Mouse (Mus musculus): ENCODE data around the gene Camta1.

Gene Camta1

DNA sequence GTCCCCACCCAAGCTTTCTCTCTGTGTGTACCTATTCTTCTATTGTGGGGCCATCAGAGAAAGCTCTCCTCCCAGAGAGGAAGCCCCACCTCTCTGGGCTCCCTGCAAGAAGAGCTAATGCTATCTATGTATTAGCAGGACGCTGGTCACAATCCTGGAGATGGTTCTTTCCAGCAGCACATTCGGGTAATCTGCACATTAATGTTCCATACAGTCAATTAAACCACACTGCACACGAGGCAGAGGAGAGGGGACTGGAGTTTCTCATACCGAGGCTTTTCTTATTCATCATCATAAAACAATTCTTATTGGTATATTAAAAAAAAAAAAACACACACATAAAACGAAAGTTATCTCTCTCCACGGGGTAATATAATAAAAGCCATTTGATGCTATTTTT, 409.8 kb downstream of the Camta1 start:
- DNase-seq (ENCODE audit: low read depth, low spot score) = no peak

- DNase-seq (ENCODE audit: low read depth, low spot score) = peak; percentile 45
These were observed 411.7 kb downstream of the Camta1 start for GRCm38 (mm10) chr4:151449981-151450380.

DNA sequence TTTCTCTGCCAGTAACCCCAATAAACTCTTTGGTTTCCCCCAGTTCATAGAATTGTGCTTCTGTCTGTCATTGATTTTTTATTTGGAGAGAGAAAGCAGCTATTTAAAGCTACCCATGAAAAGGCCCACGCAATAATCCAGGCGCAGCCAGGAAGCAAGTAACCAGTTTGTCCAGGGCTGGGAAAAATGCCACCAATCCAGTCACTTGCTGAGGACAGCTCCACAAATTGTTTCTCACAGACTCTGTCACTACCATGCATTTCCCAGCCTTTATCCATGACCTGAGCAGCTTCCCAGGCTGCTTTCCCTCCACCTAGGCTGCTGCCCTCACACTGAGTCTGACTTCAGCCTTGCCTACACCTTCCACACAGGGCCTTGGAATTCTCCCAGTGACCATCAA, 413.3 kb downstream of the Camta1 start:
- no peak for DNase-seq (ENCODE audit: low read depth, low spot score)

GRCm38 (mm10) chr4:151444665-151445064, 417.0 kb downstream of the Camta1 start:
- DNase-seq (ENCODE audit: low read depth, low spot score) = no peak

GRCm38 (mm10) chr4:151438561-151438960, 423.1 kb downstream of the Camta1 start:
- DNase-seq (ENCODE audit: low read depth, low spot score) = no peak

- DNase-seq (ENCODE audit: low read depth, low spot score) = no peak
These were observed 423.8 kb downstream of the Camta1 start for GRCm38 (mm10) chr4:151437859-151438258.

DNA sequence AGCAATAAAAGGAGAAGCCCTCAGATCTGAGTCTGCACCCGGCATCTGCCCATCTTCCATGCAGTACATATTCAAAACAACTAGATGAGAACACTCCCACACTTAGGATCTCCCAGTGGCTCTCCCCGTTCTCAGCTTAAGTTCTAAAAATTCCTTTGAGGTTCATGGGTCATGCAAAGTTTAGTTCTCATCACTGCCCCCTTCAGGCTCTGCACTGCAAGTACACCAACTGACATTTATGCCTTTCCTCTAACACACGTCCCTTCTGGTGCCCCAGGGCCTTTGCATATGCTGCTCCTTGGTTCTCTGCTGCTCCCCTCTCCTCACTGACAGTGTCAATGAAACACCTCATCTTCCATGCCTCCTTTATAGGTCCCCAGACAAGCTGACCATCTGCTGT, 436.5 kb downstream of the Camta1 start:
- DNase-seq (ENCODE audit: low read depth, low spot score) = peak; percentile 82

DNA sequence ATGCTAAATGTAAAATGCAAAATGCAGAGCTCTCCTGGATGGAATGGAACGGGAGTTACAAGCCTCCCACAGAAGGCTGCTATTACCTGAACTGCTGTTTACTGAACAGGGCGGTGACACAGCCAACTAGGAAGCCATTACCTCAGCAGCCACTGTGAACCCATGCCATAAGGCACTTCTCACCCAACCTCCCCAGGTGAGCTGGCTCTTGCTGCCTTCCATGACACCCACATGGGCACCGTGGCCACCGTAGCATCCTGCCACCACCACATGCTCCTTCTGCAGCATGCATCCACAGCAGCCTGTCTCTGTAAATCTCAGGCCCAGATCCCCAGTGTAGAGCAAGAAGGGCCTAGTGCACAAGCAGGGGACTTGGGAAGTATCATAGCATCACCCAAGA, 438.8 kb downstream of the Camta1 start:
- no peak for DNase-seq (ENCODE audit: low read depth, low spot score)

DNA sequence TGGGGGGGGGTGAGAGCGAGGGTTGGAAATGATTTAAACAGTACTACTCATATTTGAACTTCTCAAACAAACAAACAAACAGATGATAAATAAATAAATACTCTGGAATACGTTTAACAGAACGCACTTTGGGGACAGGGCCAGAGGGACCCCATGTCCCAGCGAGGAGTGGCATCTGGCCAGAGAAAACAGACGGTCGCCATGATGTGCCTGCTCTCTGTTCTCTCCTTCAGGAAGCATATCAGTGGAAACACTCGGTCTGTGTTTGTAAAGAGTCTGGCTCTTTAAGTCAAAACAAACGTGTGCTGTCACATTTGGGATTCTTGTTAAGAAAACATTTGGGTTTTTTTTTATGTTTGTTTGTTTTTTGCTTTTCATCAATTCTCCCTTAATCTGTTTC, 439.3 kb downstream of the Camta1 start:
- DNase-seq (ENCODE audit: low read depth, low spot score) = no peak

DNA sequence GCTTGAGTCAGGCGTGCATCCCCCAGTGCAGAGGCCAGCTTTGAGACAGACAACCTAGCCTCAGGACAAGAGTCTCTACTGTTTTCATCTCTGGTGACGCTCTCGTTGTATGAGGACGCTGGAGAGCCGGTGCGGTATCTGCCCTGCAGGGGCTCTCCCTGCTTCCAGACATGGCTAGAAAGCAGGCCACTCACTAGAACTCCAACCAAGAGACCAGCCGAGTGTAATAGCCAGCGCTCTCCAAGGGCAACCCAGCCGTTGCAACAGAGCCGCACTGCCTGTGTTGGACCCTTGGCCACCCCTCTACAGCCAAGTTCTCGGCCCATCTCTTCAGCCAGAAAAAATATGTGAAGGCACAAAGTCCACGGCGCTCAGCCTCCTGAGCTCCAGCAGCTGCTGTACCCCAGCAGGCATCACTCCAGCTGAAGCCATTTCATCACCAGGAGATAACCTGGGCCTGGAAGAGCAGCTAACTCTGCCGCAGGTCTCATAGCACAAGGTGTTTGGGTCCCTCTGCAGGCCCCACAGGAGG, 443.3 kb downstream of the Camta1 start:
- DNase-seq (ENCODE audit: low read depth, low spot score) = no peak

DNA sequence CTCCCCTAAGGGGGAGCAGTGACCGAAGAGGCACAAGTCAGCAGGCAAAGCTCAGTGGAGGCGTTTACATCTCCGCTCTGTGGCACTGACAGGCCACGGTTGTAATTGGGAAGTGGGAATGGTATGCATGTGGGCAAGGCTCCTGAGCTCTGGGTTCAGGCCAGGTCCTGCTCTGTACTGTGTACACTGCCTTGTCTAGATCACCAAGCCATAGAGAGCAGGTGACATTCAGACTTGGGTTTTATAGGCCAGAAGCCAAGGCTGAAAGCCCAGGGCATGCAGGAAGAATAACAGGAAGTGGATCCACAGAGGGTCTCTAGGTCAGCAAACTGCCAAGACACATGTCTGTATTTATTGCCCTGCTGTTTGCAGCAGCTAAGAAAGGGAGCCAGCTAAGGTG, 445.9 kb downstream of the Camta1 start:
- DNase-seq (ENCODE audit: low read depth, low spot score) = no peak

- no peak for DNase-seq (ENCODE audit: low read depth, low spot score)
These were observed 446.3 kb downstream of the Camta1 start for GRCm38 (mm10) chr4:151415376-151415775.

DNA sequence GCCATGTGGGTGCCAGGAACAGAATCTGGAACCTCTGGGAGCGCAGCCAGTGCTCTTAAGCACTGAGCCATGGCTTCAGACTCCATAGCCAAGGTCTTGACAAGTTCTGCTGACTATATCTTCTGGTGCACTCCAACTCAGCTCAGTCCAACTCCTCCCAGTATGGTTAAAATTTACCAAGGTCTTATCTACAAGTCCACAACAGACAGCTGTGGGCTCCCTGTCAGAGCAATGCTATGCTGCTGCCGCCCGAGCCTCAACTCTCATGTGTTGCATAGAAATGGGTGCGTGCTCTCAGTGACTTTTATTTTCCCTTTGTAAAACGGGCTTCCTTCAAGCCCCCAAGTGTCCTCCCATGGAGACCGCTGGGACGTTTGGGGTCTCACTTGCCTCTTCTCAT, 446.7 kb downstream of the Camta1 start:
- DNase-seq (ENCODE audit: low read depth, low spot score) = no peak

DNA sequence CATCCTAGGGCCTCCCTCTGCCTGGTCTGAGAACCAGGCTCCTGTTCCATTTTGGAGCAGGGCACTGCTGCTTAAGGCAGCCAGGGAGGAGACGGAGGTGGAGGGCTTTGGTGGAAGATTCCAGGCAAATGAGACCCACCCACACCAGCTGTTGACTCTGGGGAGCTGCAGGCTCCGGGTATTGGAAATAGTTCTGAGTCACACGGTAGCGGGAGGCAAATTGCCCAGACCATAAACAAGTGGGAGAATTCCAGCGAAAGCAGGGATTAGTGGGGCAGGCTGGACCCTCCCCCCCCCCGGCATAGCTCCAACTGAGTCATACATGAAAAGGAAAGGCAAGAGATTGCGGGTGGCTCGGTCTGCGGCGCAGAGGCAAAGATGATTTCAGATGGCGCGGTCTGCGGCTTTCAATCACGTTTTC, 450.0 kb downstream of the Camta1 start:
- peak; percentile 32 for DNase-seq (ENCODE audit: low read depth, low spot score)

GRCm38 (mm10) chr4:151411016-151411415, 450.7 kb downstream of the Camta1 start:
- no peak for DNase-seq (ENCODE audit: low read depth, low spot score)

- no peak for DNase-seq (ENCODE audit: low read depth, low spot score)
These were observed 452.4 kb downstream of the Camta1 start for GRCm38 (mm10) chr4:151409291-151409690.

DNA sequence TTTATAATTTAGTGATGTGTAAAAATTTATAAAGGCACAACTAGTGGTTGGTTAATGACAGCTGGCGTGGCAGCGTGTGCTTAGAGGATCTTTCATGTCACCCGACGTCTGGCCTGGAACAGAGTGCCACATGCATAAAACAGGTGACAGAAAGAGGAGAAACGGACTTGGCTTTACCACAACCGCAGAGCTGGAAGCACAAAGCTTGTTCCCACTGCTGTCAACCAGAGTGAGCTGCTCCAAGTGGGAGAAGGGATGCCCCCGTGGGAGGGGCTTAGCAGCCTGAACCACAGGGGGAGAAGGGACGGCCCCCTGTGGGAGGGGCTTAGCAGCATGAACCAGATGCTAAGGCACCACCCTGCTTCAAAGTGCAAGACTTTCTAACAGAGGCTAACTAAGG, 452.9 kb downstream of the Camta1 start:
- DNase-seq (ENCODE audit: low read depth, low spot score) = peak; percentile 97

GRCm38 (mm10) chr4:151408246-151408645, 453.4 kb downstream of the Camta1 start:
- no peak for DNase-seq (ENCODE audit: low read depth, low spot score)

GRCm38 (mm10) chr4:151407129-151407528, 454.5 kb downstream of the Camta1 start:
- DNase-seq (ENCODE audit: low read depth, low spot score) = peak; percentile 67

DNA sequence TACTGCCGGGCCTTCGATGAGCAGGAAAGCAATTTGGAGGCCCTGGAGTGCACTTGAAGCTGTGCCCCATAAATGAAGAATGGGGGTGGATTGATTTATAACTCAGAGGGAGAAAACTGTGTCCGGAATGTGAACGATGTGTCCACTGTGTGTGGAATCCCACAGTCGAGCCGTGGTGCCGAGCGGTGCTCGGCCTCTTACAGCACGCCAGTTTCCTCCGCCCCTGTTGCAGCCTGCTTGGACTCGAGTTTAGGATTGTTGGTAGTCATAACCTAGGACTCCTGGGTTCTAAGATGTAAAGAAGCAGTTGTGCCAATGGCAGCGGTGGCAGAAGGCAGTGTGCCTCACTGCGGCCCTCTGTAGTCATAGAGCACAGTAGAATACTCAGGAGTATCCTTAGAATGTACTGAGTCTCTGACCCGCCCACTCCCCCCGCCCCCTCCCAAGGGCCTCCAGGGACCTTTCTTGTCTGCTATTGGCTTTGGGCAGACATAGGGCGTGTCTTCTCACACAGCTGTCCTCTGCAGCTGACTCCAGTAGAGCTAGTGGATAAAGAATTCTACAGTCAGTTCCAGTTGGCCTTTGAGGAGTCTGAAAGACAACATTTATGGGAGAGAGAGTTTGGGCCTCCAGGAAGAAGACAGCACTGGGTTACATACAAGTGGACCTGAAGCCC, 457.0 kb downstream of the Camta1 start:
- peak; percentile 89 for DNase-seq (ENCODE audit: low read depth, low spot score)

- DNase-seq (ENCODE audit: low read depth, low spot score) = peak; percentile 57
These were observed 459.8 kb downstream of the Camta1 start for GRCm38 (mm10) chr4:151401685-151402397.

GRCm38 (mm10) chr4:151396536-151396935, 465.1 kb downstream of the Camta1 start:
- no peak for DNase-seq (ENCODE audit: low read depth, low spot score)

- DNase-seq (ENCODE audit: low read depth, low spot score) = no peak
These were observed 472.3 kb downstream of the Camta1 start for GRCm38 (mm10) chr4:151389345-151389744.

Data from ZHBTc4 (cell line).